Mouse (Mus musculus) forebrain, embryonic 10.5 days (tissue): ENCODE results near the gene Rgs6. TPM values are rescaled to one million over a fixed set of nuclear protein-coding genes. Genes with fewer than 3 reads are reported as not detected.

Experiments used
- DNase-seq: peaks from one replicate; pipeline ENCODE4 v3.0.0-alpha.2; 2017; ENCODE audit warnings: low spot score; ENCODE audit errors: extremely low spot score
- H3K27ac ChIP-seq: fragments of 300-500 bp; sonication (generic); 2 replicates; pipeline ENCODE4 v1.5.1; 2016; ENCODE audit warnings: mild to moderate bottlenecking
- H3K27me3 ChIP-seq: fragments of 300-500 bp; sonication (generic); 2 replicates; pipeline ENCODE4 v1.6.1; 2016; ENCODE audit warnings: mild to moderate bottlenecking; ENCODE audit not compliant: poor library complexity, severe bottlenecking
- H3K36me3 ChIP-seq: fragments of 300-500 bp; sonication (generic); replicated peaks from 2 replicates; pipeline ENCODE4 v1.6.1; 2016; ENCODE audit warnings: mild to moderate bottlenecking, moderate library complexity
- H3K4me1 ChIP-seq: fragments of 300-500 bp; sonication (generic); 2 replicates; pipeline ENCODE4 v1.6.1; 2016
- H3K4me3 ChIP-seq: fragments of 300-500 bp; sonication (generic); 2 replicates; pipeline ENCODE4 v1.5.1; 2016; ENCODE audit warnings: mild to moderate bottlenecking, moderate library complexity
- H3K9me3 ChIP-seq: fragments of 300-500 bp; sonication (generic); 2 replicates; pipeline ENCODE4 v1.6.1; 2016; ENCODE audit warnings: mild to moderate bottlenecking, moderate library complexity
- WGBS: fragments of 180-500 bp; shearing (Covaris S2); methylation state at CpG from one replicate; pipeline ENCODE4 v1.1.7; 2016; 5-methylcytosine and 5-hydroxymethylcytosine counted together
- polyA plus RNA-seq: library from polyadenylated mRNA; unstranded; fragments of >200 nt; fragmentation: Nextera tagmentation; extraction: Ambion mirVana; gene quantifications from 2 replicates; pipeline ENCODE4 v1.2.1, GENCODE M21; 2016

Gene Rgs6
- polyA plus RNA-seq, 1 experiment from 2014 or later: 0.60 TPM

GRCm38 (mm10) chr12:83076179-83076578 lies 488.1 kb downstream of the Rgs6 start:
- no peak overlapping the region for H3K27ac ChIP-seq
- no peaks in the 10 kb centered on the region for H3K9me3 ChIP-seq
- H3K4me3 ChIP-seq: no peak overlapping the region
- H3K27me3 ChIP-seq: no peaks in the 10 kb centered on the region
- H3K36me3 ChIP-seq: no peaks in the 10 kb centered on the region
- no peak for DNase-seq
- peaks cover 26% of the 10 kb centered on the region for H3K4me1 ChIP-seq
- WGBS: 90% methylated on average over 3 of the region's 3 CpGs

GRCm38 (mm10) chr12:83077486-83077885 lies 489.4 kb downstream of the Rgs6 start:
- H3K27me3 ChIP-seq: no peaks in the 10 kb centered on the region
- H3K4me3 ChIP-seq: no peak overlapping the region
- 95% methylated on average over 2 of the region's 2 CpGs for WGBS
- H3K36me3 ChIP-seq: no peaks in the 10 kb centered on the region
- no peak for DNase-seq
- H3K4me1 ChIP-seq: peaks cover 23% of the 10 kb centered on the region
- no peak overlapping the region for H3K27ac ChIP-seq
- H3K9me3 ChIP-seq: no peaks in the 10 kb centered on the region

- no peaks in the 10 kb centered on the region for H3K36me3 ChIP-seq
- H3K27ac ChIP-seq: no peak overlapping the region
- no peaks in the 10 kb centered on the region for H3K27me3 ChIP-seq
- H3K4me1 ChIP-seq: peaks cover 19% of the 10 kb centered on the region
- no peak overlapping the region for H3K4me3 ChIP-seq
- H3K9me3 ChIP-seq: no peaks in the 10 kb centered on the region
- DNase-seq: no peak
- 87% methylated on average over 3 of the region's 4 CpGs for WGBS
Observed at GRCm38 (mm10) chr12:83083427-83083826, 495.3 kb downstream of the Rgs6 start.

GRCm38 (mm10) chr12:83084614-83085013 lies 496.5 kb downstream of the Rgs6 start:
- 95% methylated on average over 5 of the region's 5 CpGs for WGBS
- H3K4me1 ChIP-seq: peaks cover 12% of the 10 kb centered on the region
- no peaks in the 10 kb centered on the region for H3K9me3 ChIP-seq
- no peak overlapping the region for H3K4me3 ChIP-seq
- no peaks in the 10 kb centered on the region for H3K36me3 ChIP-seq
- no peaks in the 10 kb centered on the region for H3K27me3 ChIP-seq
- DNase-seq: no peak
- H3K27ac ChIP-seq: no peak overlapping the region

GRCm38 (mm10) chr12:83087010-83087409 lies 498.9 kb downstream of the Rgs6 start:
- H3K4me1 ChIP-seq: peaks cover 12% of the 10 kb centered on the region
- no peaks in the 10 kb centered on the region for H3K36me3 ChIP-seq
- H3K9me3 ChIP-seq: no peaks in the 10 kb centered on the region
- no peak overlapping the region for H3K27ac ChIP-seq
- DNase-seq: no peak
- H3K4me3 ChIP-seq: no peak overlapping the region
- WGBS: 88% methylated on average over 4 of the region's 4 CpGs
- H3K27me3 ChIP-seq: no peaks in the 10 kb centered on the region

GRCm38 (mm10) chr12:83087555-83087954 lies 499.5 kb downstream of the Rgs6 start:
- no peak overlapping the region for H3K27ac ChIP-seq
- peaks cover 16% of the 10 kb centered on the region for H3K4me1 ChIP-seq
- no peak for DNase-seq
- 80% methylated on average over 7 of the region's 7 CpGs for WGBS
- no peak overlapping the region for H3K4me3 ChIP-seq
- no peaks in the 10 kb centered on the region for H3K36me3 ChIP-seq
- no peaks in the 10 kb centered on the region for H3K27me3 ChIP-seq
- H3K9me3 ChIP-seq: no peaks in the 10 kb centered on the region

- WGBS: 87% methylated on average over 7 of the region's 7 CpGs
Observed at GRCm38 (mm10) chr12:83092001-83092400, 503.9 kb downstream of the Rgs6 start.

GRCm38 (mm10) chr12:83097787-83098186 lies 509.7 kb downstream of the Rgs6 start:
- Histone ChIP-seq H3K4me3 (no peak overlapping the region), H3K27ac (no peak overlapping the region), H3K27me3 (no peaks in the 10 kb centered on the region), H3K4me1 (peaks cover 13% of the 10 kb centered on the region), H3K9me3 (no peaks in the 10 kb centered on the region), H3K36me3 (no peaks in the 10 kb centered on the region)
- 82% methylated on average over 1 of the region's 1 CpGs for WGBS
- DNase-seq: no peak

More at GRCm38 (mm10) chr12:83092001-83092400, 503.9 kb downstream of the Rgs6 start:
- Histone ChIP-seq H3K36me3 (no peaks in the 10 kb centered on the region), H3K9me3 (no peaks in the 10 kb centered on the region), H3K4me1 (peaks cover 14% of the 10 kb centered on the region), H3K27me3 (no peaks in the 10 kb centered on the region), H3K27ac (no peak overlapping the region), H3K4me3 (no peak overlapping the region)
- DNase-seq: no peak

GRCm38 (mm10) chr12:83098646-83099371 lies 510.7 kb downstream of the Rgs6 start:
- no peaks in the 10 kb centered on the region for H3K36me3 ChIP-seq
- 56% methylated on average over 10 of the region's 10 CpGs for WGBS
- no peaks in the 10 kb centered on the region for H3K9me3 ChIP-seq
- no peak overlapping the region for H3K4me3 ChIP-seq
- 0 out of 2 replicates have a peak overlapping the region, but pooled peaks have one; percentile 40 for H3K27ac ChIP-seq
- no peaks in the 10 kb centered on the region for H3K27me3 ChIP-seq
- no peak for DNase-seq
- H3K4me1 ChIP-seq: peaks cover 13% of the 10 kb centered on the region

- no peak overlapping the region for H3K4me3 ChIP-seq
- WGBS: 87% methylated on average over 2 of the region's 2 CpGs
- peaks cover 13% of the 10 kb centered on the region for H3K4me1 ChIP-seq
- H3K27me3 ChIP-seq: no peaks in the 10 kb centered on the region
- H3K9me3 ChIP-seq: no peaks in the 10 kb centered on the region
- no peak for DNase-seq
- no peak overlapping the region for H3K27ac ChIP-seq
- no peaks in the 10 kb centered on the region for H3K36me3 ChIP-seq
Observed at GRCm38 (mm10) chr12:83099920-83100319, 511.8 kb downstream of the Rgs6 start.

- WGBS: 77% methylated on average over 9 of the region's 9 CpGs
- Histone ChIP-seq H3K27ac (no peak overlapping the region), H3K4me1 (peaks cover 14% of the 10 kb centered on the region), H3K9me3 (no peaks in the 10 kb centered on the region), H3K36me3 (no peaks in the 10 kb centered on the region), H3K27me3 (no peaks in the 10 kb centered on the region), H3K4me3 (no peak overlapping the region)
- DNase-seq: no peak
Observed at GRCm38 (mm10) chr12:83100413-83100812, 512.3 kb downstream of the Rgs6 start.

- H3K4me1 ChIP-seq: peaks cover 18% of the 10 kb centered on the region
- H3K4me3 ChIP-seq: no peak overlapping the region
- no peaks in the 10 kb centered on the region for H3K27me3 ChIP-seq
- H3K36me3 ChIP-seq: no peaks in the 10 kb centered on the region
- no peaks in the 10 kb centered on the region for H3K9me3 ChIP-seq
- H3K27ac ChIP-seq: no peak overlapping the region
- 66% methylated on average over 7 of the region's 7 CpGs for WGBS
- DNase-seq: no peak
Observed at GRCm38 (mm10) chr12:83100848-83101247, 512.8 kb downstream of the Rgs6 start.

GRCm38 (mm10) chr12:83105514-83106119 lies 517.5 kb downstream of the Rgs6 start:
- WGBS: 68% methylated on average over 9 of the region's 9 CpGs
- DNase-seq: no peak
- Histone ChIP-seq H3K27ac (no peak overlapping the region), H3K4me1 (peaks cover 23% of the 10 kb centered on the region), H3K27me3 (no peaks in the 10 kb centered on the region), H3K9me3 (no peaks in the 10 kb centered on the region), H3K4me3 (no peak overlapping the region), H3K36me3 (no peaks in the 10 kb centered on the region)
